ENCODE assay signal across 10 mouse cellular contexts in genomic region chr10:121034569-121034947, GRCm38 (mm10). TPM values are rescaled to one million over a fixed set of nuclear protein-coding genes. Genes with fewer than 3 reads are reported as not detected.
DNase-seq lines count a peak whose midpoint lies in the region; ATAC-seq lines count a peak whose summit lies in the region.
"Had no signal": no experiment of that assay in that cellular context is flagged by ENCODE, and none has a peak within 500 bp of the region (broad histone marks: within the 10 kb centered on the region; RNA-seq: fewer than 3 reads in every experiment).

No protein-coding gene starts in this region.

- no peaks in the 10 kb centered on the region for H3K36me3 ChIP-seq in lung, embryonic 15.5 days
- no peaks in the 10 kb centered on the region for H3K36me3 ChIP-seq in forebrain, embryonic 14.5 days (ENCODE audit: control insufficient read depth, insufficient read depth, low read length)
- H3K36me3 ChIP-seq in limb, embryonic 15.5 days, result no peaks in the 10 kb centered on the region
- no peaks in the 10 kb centered on the region for H3K36me3 ChIP-seq in stomach, embryonic 15.5 days

- no peak overlapping the region; the same call in 1 of the 2 replicates for H3K9ac ChIP-seq in lung, embryonic 15.5 days
- no peak overlapping the region for H3K9ac ChIP-seq in forebrain, embryonic 14.5 days (ENCODE audit: low read length)
- H3K9ac ChIP-seq in limb, embryonic 15.5 days, result peak overlapping the region; percentile 26; the same call in 1 of the 2 replicates
- no peak overlapping the region for H3K9ac ChIP-seq in stomach, embryonic 15.5 days

- H3K4me3 ChIP-seq in lung, embryonic 15.5 days, result peak overlapping the region; percentile 62
- peak overlapping the region; percentile 46 for H3K4me3 ChIP-seq in forebrain, embryonic 14.5 days (ENCODE audit: low read depth, low read length)
- peak overlapping the region; percentile 59 for H3K4me3 ChIP-seq in limb, embryonic 15.5 days
- peak overlapping the region; percentile 59; the same call in 1 of the 2 replicates for H3K4me3 ChIP-seq in stomach, embryonic 15.5 days (replicated peaks)

- H3K27ac ChIP-seq in lung, embryonic 15.5 days, result no peak overlapping the region
- no peak overlapping the region for H3K27ac ChIP-seq in forebrain, embryonic 14.5 days (ENCODE audit: low read depth, low read length)
- H3K27ac ChIP-seq in limb, embryonic 15.5 days, result 0 out of 2 replicates have a peak overlapping the region, but pooled peaks have one; percentile 77
- no peak overlapping the region for H3K27ac ChIP-seq in stomach, embryonic 15.5 days

- H3K27me3 ChIP-seq in lung, embryonic 15.5 days, result peaks cover 23% of the 10 kb centered on the region
- peaks cover 10% of the 10 kb centered on the region; the same call in 1 of the 2 replicates for H3K27me3 ChIP-seq in forebrain, embryonic 14.5 days (replicated peaks; ENCODE audit: control insufficient read depth, insufficient read depth, low read length)
- no peaks in the 10 kb centered on the region for H3K27me3 ChIP-seq in limb, embryonic 15.5 days
- no peaks in the 10 kb centered on the region; the same call in 1 of the 2 replicates for H3K27me3 ChIP-seq in stomach, embryonic 15.5 days (replicated peaks)

- no peak for DNase-seq in lung, adult 18-20 months
- DNase-seq in forebrain, embryonic 14.5 days (ENCODE audit: low spot score), result no peak
- DNase-seq in right cerebral cortex, postnatal 4 days, result no peak
- no peak for DNase-seq in thymus, adult 18-20 months
- DNase-seq: cerebellum, postnatal 14 days; thymus, adult 2 months had no signal

- peaks cover 16% of the 10 kb centered on the region for H3K4me1 ChIP-seq in lung, embryonic 15.5 days
- H3K4me1 ChIP-seq in forebrain, embryonic 14.5 days (ENCODE audit: control insufficient read depth, insufficient read depth, low read length), result 0 out of 2 replicates have a peak, but pooled peaks cover 3% of the 10 kb centered on the region
- peaks cover 4% of the 10 kb centered on the region; the same call in 1 of the 2 replicates for H3K4me1 ChIP-seq in limb, embryonic 15.5 days
- H3K4me1 ChIP-seq in stomach, embryonic 15.5 days, result peaks cover 7% of the 10 kb centered on the region

- 10% methylated on average over 5 of the region's 5 CpGs for WGBS in lung, embryonic 15.5 days
- WGBS in forebrain, embryonic 14.5 days, result 20% methylated on average over 5 of the region's 5 CpGs
- whole genome bisulfite sequencing in limb, embryonic 15.5 days, result 7% methylated on average over 5 of the region's 5 CpGs
- WGBS in stomach, embryonic 15.5 days, result 13% methylated on average over 5 of the region's 5 CpGs

- no peak for ATAC-seq in lung, embryonic 15.5 days (ENCODE audit: borderline replicate concordance, extremely low read depth, low FRiP score, low TSS enrichment)
- ATAC-seq in forebrain, embryonic 14.5 days, result no peak
- ATAC-seq in limb, embryonic 15.5 days (ENCODE audit: insufficient number of reproducible peaks, low FRiP score, low TSS enrichment, low read depth), result no peak
- no peak for ATAC-seq in stomach, embryonic 15.5 days (ENCODE audit: insufficient read depth, low FRiP score, low read depth)
- ATAC-seq in megakaryocyte-erythroid progenitor cell, adult 5-6 weeks (replicated peaks; ENCODE audit: low FRiP score, low TSS enrichment, poor library complexity, severe bottlenecking), result no peak

- peak overlapping the region; percentile 98 for H3K4me2 ChIP-seq in lung, embryonic 15.5 days
- peak overlapping the region; percentile 67 for H3K4me2 ChIP-seq in forebrain, embryonic 14.5 days (ENCODE audit: low read length)
- peak overlapping the region; percentile 87 for H3K4me2 ChIP-seq in limb, embryonic 15.5 days
- peak overlapping the region; percentile 98 for H3K4me2 ChIP-seq in stomach, embryonic 15.5 days

- H3K9me3 ChIP-seq in lung, embryonic 15.5 days, result no peaks in the 10 kb centered on the region
- H3K9me3 ChIP-seq in forebrain, embryonic 14.5 days (replicated peaks; ENCODE audit: control insufficient read depth, low read length), result no peaks in the 10 kb centered on the region
- H3K9me3 ChIP-seq in limb, embryonic 15.5 days, result no peaks in the 10 kb centered on the region
- no peaks in the 10 kb centered on the region for H3K9me3 ChIP-seq in stomach, embryonic 15.5 days

RNA-seq across cellular contexts. Expression of gene Wif1, which starts 0.8 kb away (rescaled TPM):
- 15.7 and 16.4 TPM in 2 replicates for polyA plus RNA-seq in lung, embryonic 15.5 days (2015; fragmentation: Nextera tagmentation; extraction: Ambion mirVana)
- 5.0 and 5.8 TPM in 2 replicates for polyA plus RNA-seq in forebrain, embryonic 14.5 days (2014; fragmentation: Nextera tagmentation; extraction: Ambion mirVana)
- polyA plus RNA-seq in limb, embryonic 15.5 days (2015; fragmentation: Nextera tagmentation; extraction: Ambion mirVana), result 94.1 and 110 TPM in 2 replicates
- 1.4 and 1.7 TPM in 2 replicates for polyA plus RNA-seq in stomach, embryonic 15.5 days (2015; fragmentation: Nextera tagmentation; extraction: Ambion mirVana)
- total RNA-seq in megakaryocyte-erythroid progenitor cell, adult 5-6 weeks (2014; fragmentation: Nextera tagmentation), result not detected in 2 replicates
- total RNA-seq in megakaryocyte-erythroid progenitor cell, adult 5-6 weeks (2017), result not detected in 2 replicates

RNA-seq across cellular contexts. Expression of gene Lemd3, which starts 55.4 kb away (rescaled TPM):
- 2.6 and 2.8 TPM in 2 replicates for polyA plus RNA-seq in lung, embryonic 15.5 days (2015; fragmentation: Nextera tagmentation; extraction: Ambion mirVana)
- polyA plus RNA-seq in forebrain, embryonic 14.5 days (2014; fragmentation: Nextera tagmentation; extraction: Ambion mirVana), result 5.4 and 5.9 TPM in 2 replicates
- polyA plus RNA-seq in limb, embryonic 15.5 days (2015; fragmentation: Nextera tagmentation; extraction: Ambion mirVana), result 2.8 and 3.8 TPM in 2 replicates
- 2.7 and 3.0 TPM in 2 replicates for polyA plus RNA-seq in stomach, embryonic 15.5 days (2015; fragmentation: Nextera tagmentation; extraction: Ambion mirVana)
- total RNA-seq in megakaryocyte-erythroid progenitor cell, adult 5-6 weeks (2014; fragmentation: Nextera tagmentation), result 10.0 and 11.3 TPM in 2 replicates
- 15.1 and 15.3 TPM in 2 replicates for total RNA-seq in megakaryocyte-erythroid progenitor cell, adult 5-6 weeks (2017)
